In genomic region chr1:38418181-38419032, GRCm38 (mm10) we compare ENCODE assay signal across 16 mouse cellular contexts.
DNase-seq lines count a peak whose midpoint lies in the region; ATAC-seq and TF ChIP-seq lines count a peak whose summit lies in the region.
"Had no signal": no experiment of that assay in that cellular context is flagged by ENCODE, and none has a peak within 500 bp of the region (broad histone marks: within the 10 kb centered on the region; RNA-seq: fewer than 3 reads in every experiment).

No protein-coding gene starts in this region.

- H3K9ac ChIP-seq in heart, embryonic 13.5 days, result no peak overlapping the region
- H3K9ac ChIP-seq in hindbrain, embryonic 11.5 days (ENCODE audit: low read depth, low read length), result no peak overlapping the region
- no peak overlapping the region for H3K9ac ChIP-seq in limb, embryonic 15.5 days
- no peak overlapping the region for H3K9ac ChIP-seq in stomach, postnatal 0 days (ENCODE audit: low read length)
- H3K9ac ChIP-seq: lung, embryonic 15.5 days; stomach, embryonic 15.5 days had no signal

- H3K9me3 ChIP-seq in heart, embryonic 13.5 days, result no peaks in the 10 kb centered on the region
- H3K9me3 ChIP-seq in hindbrain, embryonic 11.5 days (ENCODE audit: control insufficient read depth, low read length), result no peaks in the 10 kb centered on the region
- no peaks in the 10 kb centered on the region for H3K9me3 ChIP-seq in limb, embryonic 15.5 days
- H3K9me3 ChIP-seq in stomach, postnatal 0 days (ENCODE audit: control insufficient read depth, low read length), result no peaks in the 10 kb centered on the region
- H3K9me3 ChIP-seq: lung, embryonic 15.5 days; stomach, embryonic 15.5 days had no signal

- no peak for TF ChIP-seq CTCF in brain, embryonic 14.5 days (IDR thresholded peaks at IDR 0.05; ENCODE audit: borderline replicate concordance, extremely low read depth, insufficient read depth, insufficient read length)
- no peak for TF ChIP-seq CTCF in stomach, postnatal 0 days (IDR thresholded peaks at IDR 0.05; ENCODE audit: low read depth)

- no peak for ATAC-seq in heart, embryonic 13.5 days (ENCODE audit: extremely low read depth, insufficient number of reproducible peaks, low FRiP score, low TSS enrichment)
- no peak for ATAC-seq in hindbrain, embryonic 11.5 days (ENCODE audit: low FRiP score)
- ATAC-seq in limb, embryonic 15.5 days (ENCODE audit: insufficient number of reproducible peaks, low FRiP score, low TSS enrichment, low read depth), result no peak
- no peak for ATAC-seq in stomach, postnatal 0 days (ENCODE audit: low FRiP score, low TSS enrichment)
- ATAC-seq: inflammation-experienced regulatory T-cells, adult 6 months had no signal

- no peak for DNase-seq in heart, adult 9 months (ENCODE audit: low spot score in 2 of 2)
- peak; percentile 80 for DNase-seq in brain, embryonic 14.5 days (ENCODE audit: low read depth)
- DNase-seq in hindbrain, embryonic 11.5 days (ENCODE audit: low spot score), result no peak
- DNase-seq in thymus, postnatal 4 days, result no peak
- DNase-seq in lung, postnatal 14 days, result no peak
- no peak for DNase-seq in stomach, postnatal 0 days (ENCODE audit: low spot score)
- DNase-seq: adrenal gland, postnatal 10 days; cerebellum, adult 8-10 months; gastrocnemius, postnatal 25 days; right cerebral cortex, postnatal 14 days had no signal

- H3K27me3 ChIP-seq in heart, embryonic 13.5 days (replicated peaks), result no peaks in the 10 kb centered on the region
- no peaks in the 10 kb centered on the region for H3K27me3 ChIP-seq in hindbrain, embryonic 11.5 days (ENCODE audit: control insufficient read depth, insufficient read depth, low read length)
- no peaks in the 10 kb centered on the region for H3K27me3 ChIP-seq in limb, embryonic 15.5 days
- H3K27me3 ChIP-seq in stomach, postnatal 0 days (ENCODE audit: control insufficient read depth, insufficient read depth, low read length), result no peaks in the 10 kb centered on the region
- H3K27me3 ChIP-seq: lung, embryonic 15.5 days; stomach, embryonic 15.5 days had no signal

- TF ChIP-seq POLR2A in brain, embryonic 14.5 days (IDR thresholded peaks at IDR 0.05; ENCODE audit: borderline replicate concordance, extremely low read depth, insufficient read depth, insufficient read length, poor library complexity, severe bottlenecking), result no peak

- H3K27ac ChIP-seq in heart, embryonic 13.5 days (replicated peaks), result peak overlapping the region; percentile 43
- peak overlapping the region; percentile 53 for H3K27ac ChIP-seq in hindbrain, embryonic 11.5 days (ENCODE audit: low read depth, low read length)
- H3K27ac ChIP-seq in limb, embryonic 15.5 days, result 0 out of 2 replicates have a peak overlapping the region, but pooled peaks have one; percentile 2
- no peak overlapping the region for H3K27ac ChIP-seq in stomach, postnatal 0 days (replicated peaks)
- H3K27ac ChIP-seq: lung, embryonic 15.5 days; stomach, embryonic 15.5 days had no signal

- no peaks in the 10 kb centered on the region for H3K36me3 ChIP-seq in heart, embryonic 13.5 days
- H3K36me3 ChIP-seq in hindbrain, embryonic 11.5 days (ENCODE audit: control insufficient read depth, insufficient read depth, low read length), result no peaks in the 10 kb centered on the region
- H3K36me3 ChIP-seq in limb, embryonic 15.5 days, result no peaks in the 10 kb centered on the region
- no peaks in the 10 kb centered on the region for H3K36me3 ChIP-seq in stomach, postnatal 0 days (ENCODE audit: control insufficient read depth, insufficient read depth, low read length)
- H3K36me3 ChIP-seq: lung, embryonic 15.5 days; stomach, embryonic 15.5 days had no signal

- 75% methylated on average over 12 of the region's 12 CpGs for WGBS in heart, embryonic 13.5 days
- 68% methylated on average over 12 of the region's 12 CpGs for WGBS in hindbrain, embryonic 11.5 days
- WGBS in limb, embryonic 15.5 days, result 62% methylated on average over 12 of the region's 12 CpGs
- WGBS in stomach, postnatal 0 days, result 63% methylated on average over 12 of the region's 12 CpGs

- no peak for TF ChIP-seq EP300 in stomach, postnatal 0 days (optimal IDR thresholded peaks at IDR 0.05)

- peaks cover 10% of the 10 kb centered on the region for H3K4me1 ChIP-seq in heart, embryonic 13.5 days
- no peaks in the 10 kb centered on the region; the same call in 1 of the 2 replicates for H3K4me1 ChIP-seq in hindbrain, embryonic 11.5 days (replicated peaks; ENCODE audit: control insufficient read depth, insufficient read depth, low read length)
- peaks cover 7% of the 10 kb centered on the region for H3K4me1 ChIP-seq in limb, embryonic 15.5 days
- no peaks in the 10 kb centered on the region for H3K4me1 ChIP-seq in stomach, postnatal 0 days (replicated peaks; ENCODE audit: control insufficient read depth, insufficient read depth)
- H3K4me1 ChIP-seq: lung, embryonic 15.5 days; stomach, embryonic 15.5 days had no signal

- no peak overlapping the region for H3K4me2 ChIP-seq in heart, embryonic 13.5 days
- H3K4me2 ChIP-seq in hindbrain, embryonic 11.5 days (replicated peaks; ENCODE audit: low read depth, low read length), result no peak overlapping the region
- H3K4me2 ChIP-seq in limb, embryonic 15.5 days, result no peak overlapping the region
- no peak overlapping the region for H3K4me2 ChIP-seq in stomach, postnatal 0 days (replicated peaks; ENCODE audit: low read depth)
- H3K4me2 ChIP-seq: lung, embryonic 15.5 days; stomach, embryonic 15.5 days had no signal

- no peak overlapping the region for H3K4me3 ChIP-seq in heart, embryonic 13.5 days
- no peak overlapping the region for H3K4me3 ChIP-seq in hindbrain, embryonic 11.5 days (ENCODE audit: low read depth, low read length)
- no peak overlapping the region for H3K4me3 ChIP-seq in limb, embryonic 15.5 days
- H3K4me3 ChIP-seq in stomach, postnatal 0 days (ENCODE audit: low read depth, low read length), result no peak overlapping the region
- H3K4me3 ChIP-seq: lung, embryonic 15.5 days; myocyte; stomach, embryonic 15.5 days had no signal
